Comparison of ENCODE assay signal across 8 mouse cellular contexts in genomic region chr10:80561116-80561944, GRCm38 (mm10). TPM values are rescaled to one million over a fixed set of nuclear protein-coding genes. Genes with fewer than 3 reads are reported as not detected.
A peak's percentile ranks its signal among the peaks of the same experiment; 100 is the strongest.
DNase-seq lines count a peak whose midpoint lies in the region; ATAC-seq and TF ChIP-seq lines count a peak whose summit lies in the region.

Gene Rexo1 (minus strand): TSS chr10:80561560.

- ATAC-seq in forebrain, embryonic 15.5 days (replicated peaks) = peak; percentile 83
- ATAC-seq in neutrophil, adult 5-6 weeks (ENCODE audit: extremely low read depth, insufficient number of reproducible peaks, low FRiP score, poor library complexity, severe bottlenecking) = peak; percentile 85

- TF ChIP-seq POLR2A in lung, adult 2 months (IDR thresholded peaks at IDR 0.05; ENCODE audit: borderline replicate concordance, extremely low read depth, low read depth, low read length) = peak; percentile 45; the same call in 1 of the 2 replicates

- H3K27me3 ChIP-seq in forebrain, embryonic 15.5 days = no peaks in the 10 kb centered on the region

- in situ Hi-C loops in ES-E14 (cut with MboI; ENCODE audit: low sequenced_read_pairs in 2 of 2, unreplicated experiment in 2 of 2) = no loop called here

- intact Hi-C loops in heart, postnatal 25 days (cut with DNase I) = no loop called here

- under 1% methylated on average over 72 of the region's 72 CpGs for WGBS in forebrain, embryonic 15.5 days
- WGBS in lung, adult 2 months = under 1% methylated on average over 72 of the region's 72 CpGs

- H3K36me3 ChIP-seq in ES-E14 (ENCODE audit: control insufficient read depth, insufficient read depth, low read length, poor library complexity, severe bottlenecking) = peaks cover 2% of the 10 kb centered on the region; the same call in 1 of the 2 replicates
- H3K36me3 ChIP-seq in forebrain, embryonic 15.5 days = no peaks in the 10 kb centered on the region

- H3K9ac ChIP-seq in ES-E14 (ENCODE audit: insufficient read depth, low read depth, low read length, poor library complexity, severe bottlenecking) = peak within 1 kb of the TSS; percentile 92
- peak within 1 kb of the TSS; percentile 84 for H3K9ac ChIP-seq in forebrain, embryonic 15.5 days (replicated peaks)

- peak; percentile 90 for DNase-seq in ES-E14 (ENCODE audit: low read depth, low spot score)
- DNase-seq in cerebellum, adult 11-12 months = peak; percentile 89
- peak; percentile 84 for DNase-seq in heart, postnatal 25 days (ENCODE audit: low spot score)
- peak; percentile 89 to 97 for DNase-seq in layer of hippocampus, adult 18-20 months (ENCODE audit: low spot score in 2 of 2)
- peak; percentile 92 for DNase-seq in lung, adult 2 months
- peak; percentile 81 to 87 for DNase-seq in thymus, adult 18-20 months

- no peaks in the 10 kb centered on the region for H3K9me3 ChIP-seq in ES-E14 (ENCODE audit: control insufficient read depth, insufficient read depth, low read depth, low read length)
- H3K9me3 ChIP-seq in forebrain, embryonic 15.5 days = no peaks in the 10 kb centered on the region

- peak; percentile 68 for TF ChIP-seq CTCF in lung, adult 2 months (IDR thresholded peaks at IDR 0.05; ENCODE audit: insufficient read depth, low read length)

- peaks cover 5 to 14% of the 10 kb centered on the region in 2 experiments; a peak in 2 of 4 replicates for H3K4me1 ChIP-seq in ES-E14 (ENCODE audit: control insufficient read depth in 2 of 2, insufficient read depth in 2 of 2, low read length in 2 of 2, poor library complexity in 1 of 2)
- peaks cover 51% of the 10 kb centered on the region for H3K4me1 ChIP-seq in forebrain, embryonic 15.5 days
- peaks cover 29% of the 10 kb centered on the region for H3K4me1 ChIP-seq in lung, adult 2 months (ENCODE audit: control insufficient read depth, insufficient read depth, low read length)

- H3K4me2 ChIP-seq in forebrain, embryonic 15.5 days (replicated peaks) = peak within 1 kb of the TSS; percentile 79

- H3K27ac ChIP-seq in ES-E14 (ENCODE audit: insufficient read depth, low read depth, low read length, poor library complexity, severe bottlenecking) = peak within 1 kb of the TSS; percentile 87
- H3K27ac ChIP-seq in forebrain, embryonic 15.5 days (replicated peaks) = peak within 1 kb of the TSS; percentile 94

- peak within 1 kb of the TSS; percentile 94 to 98 for H3K4me3 ChIP-seq in ES-E14 (ENCODE audit: insufficient read depth in 1 of 2, low read depth in 1 of 2, low read length in 2 of 2, poor library complexity in 1 of 2, severe bottlenecking in 1 of 2)
- H3K4me3 ChIP-seq in forebrain, embryonic 15.5 days = peak within 1 kb of the TSS; percentile 77
- H3K4me3 ChIP-seq in lung, adult 2 months (replicated peaks; ENCODE audit: extremely low read depth, low read depth, low read length) = peak within 1 kb of the TSS; percentile 85

TF ChIP-seq in ES-E14, 5 proteins besides CTCF, POLR2A, EP300 and RAD21:
- peak; percentile 78 for TF ChIP-seq HCFC1 (IDR thresholded peaks at IDR 0.05; ENCODE audit: borderline replicate concordance, insufficient read depth, low read length)
- no peak for TF ChIP-seq ZNF384 (IDR thresholded peaks at IDR 0.05; ENCODE audit: low read depth, low read length)
TF ChIP-seq in ES-E14: peak in this region for 1.

RNA-seq across cellular contexts. Expression of gene Rexo1, which starts in this region (rescaled TPM):
- total RNA-seq in ES-E14 (2012; rRNA removed) = 27.4 and 33.4 TPM in 2 replicates
- 31.3 and 32.9 TPM in 2 replicates for polyA plus RNA-seq in forebrain, embryonic 15.5 days (2015; fragmentation: Nextera tagmentation; extraction: Ambion mirVana)
- 10 to 100 TPM; 11.1 to 12.2 TPM for total RNA-seq in heart, postnatal 25 days (2021)
- total RNA-seq in layer of hippocampus, adult 18-20 months (2021) = 10 to 100 TPM; 44.8 to 48.1 TPM
- 61.8 and 62.7 TPM in 2 replicates for polyA plus RNA-seq in lung, adult 2 months (2012; rRNA removed)
- total RNA-seq in neutrophil, adult 5-6 weeks (2017) = 29.3 and 35.4 TPM in 2 replicates

Comparison
In these comparisons a context has a peak if more than half of its experiments do, and no peak if none do; other contexts are left out.
1. Peak in every context shown above with its lines: DNase-seq, ATAC-seq, H3K4me3 ChIP-seq and H3K27ac ChIP-seq.